Mouse (Mus musculus) yolk sac, embryonic 10.5 days (tissue): ENCODE results near the gene Slc44a3.

Experiments used
- DNase-seq: peaks from one replicate; pipeline ENCODE4 v3.0.0-alpha.2; 2017; ENCODE audit warnings: low spot score

The Slc44a3 gene

DNA sequence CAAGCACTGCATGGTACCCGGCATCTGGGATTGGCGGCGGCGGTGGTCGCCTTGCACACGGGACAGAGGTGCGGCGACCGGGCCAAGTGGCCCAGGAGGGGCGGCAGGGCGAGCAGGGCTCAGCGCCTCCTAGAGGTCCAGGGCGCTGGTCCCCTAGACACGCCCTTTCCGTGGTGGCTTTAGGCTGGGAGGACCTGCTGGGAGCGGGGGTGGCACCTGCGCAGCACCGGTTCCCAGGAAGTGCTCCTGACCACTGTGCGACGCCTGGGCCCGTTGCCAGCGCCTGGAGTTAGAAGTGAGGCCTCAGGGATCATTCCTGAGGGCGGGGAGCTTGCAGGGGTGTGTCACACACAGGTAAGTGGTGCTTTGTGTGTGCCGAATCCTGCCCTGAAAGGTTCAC, at the start of gene Slc44a3:
TSS of gene Slc44a3 (minus strand) at position 229 of the 400 bp plus-strand sequence.
- DNase-seq: peak; percentile 47

DNA sequence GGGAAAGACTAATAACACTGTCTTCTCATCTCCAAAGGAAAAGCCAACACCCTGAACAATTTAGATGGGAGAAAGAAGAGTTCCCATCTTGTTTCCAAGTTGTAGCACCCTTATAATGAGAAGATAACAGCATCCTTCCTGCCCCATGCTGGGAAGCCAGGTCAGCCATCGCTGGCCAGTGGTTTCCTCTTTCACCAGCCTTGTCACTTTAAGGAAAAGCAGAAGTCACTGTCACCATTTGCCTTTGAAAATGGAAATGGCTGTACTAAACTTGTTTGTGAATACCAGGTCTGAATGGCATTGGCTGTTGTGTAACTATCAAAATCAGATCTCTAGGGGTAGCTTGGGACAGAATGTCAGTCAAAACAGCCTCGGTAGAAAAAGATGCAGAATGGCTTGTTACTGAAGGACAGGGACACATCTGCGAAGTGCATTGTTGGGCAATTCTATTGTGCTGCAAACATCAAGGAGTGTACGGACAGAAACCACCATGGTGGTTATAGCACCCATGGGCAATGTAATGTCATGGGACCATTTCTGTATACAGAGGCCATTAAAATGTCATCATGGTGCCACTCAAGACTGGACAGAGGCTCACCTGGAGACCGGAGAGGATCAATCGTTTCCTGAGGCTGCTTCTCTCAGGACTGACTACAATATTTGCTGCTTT, 47.8 kb upstream of the Slc44a3 start:
- DNase-seq: no peak

DNA sequence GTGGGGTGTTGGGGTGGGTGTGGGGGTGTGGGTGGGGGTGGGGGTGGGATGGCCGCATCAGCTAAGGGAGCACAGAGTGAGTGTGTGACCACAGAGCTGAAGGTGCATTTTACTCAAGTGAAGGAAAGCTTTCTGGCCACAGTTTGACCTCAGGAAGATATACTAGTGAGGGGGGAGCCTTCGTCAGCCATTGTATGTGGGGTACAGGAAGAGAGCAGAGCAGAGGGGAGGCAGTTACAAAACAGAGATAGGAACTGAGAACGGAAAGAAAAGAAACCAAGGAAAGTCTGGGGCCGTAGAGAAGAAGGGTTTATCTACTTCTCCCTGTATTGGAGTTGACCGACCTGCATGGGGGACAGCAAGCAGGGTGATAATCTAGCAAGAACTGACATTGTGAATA, 47.2 kb upstream of the Slc44a3 start:
- no peak for DNase-seq

DNA sequence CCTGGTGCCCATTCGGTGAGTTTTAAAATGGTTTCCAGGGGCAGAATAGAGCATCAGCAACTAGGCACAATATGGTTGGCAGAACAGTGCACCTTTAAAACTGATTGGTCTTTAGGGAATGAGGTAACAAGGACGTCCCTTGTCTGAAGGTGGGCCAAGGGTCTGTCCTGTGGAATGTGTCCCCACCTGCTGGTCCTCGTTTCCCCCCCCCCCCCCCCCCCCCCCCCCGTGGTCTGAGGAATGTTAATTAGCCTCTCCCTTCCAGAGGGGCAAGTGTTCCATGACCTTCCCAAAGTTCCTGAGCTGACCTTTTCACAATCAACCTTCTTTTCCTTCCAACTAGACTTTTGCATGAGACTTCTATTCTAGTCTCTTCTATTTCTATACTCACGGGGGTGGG, 46.5 kb upstream of the Slc44a3 start:
- no peak for DNase-seq

DNA sequence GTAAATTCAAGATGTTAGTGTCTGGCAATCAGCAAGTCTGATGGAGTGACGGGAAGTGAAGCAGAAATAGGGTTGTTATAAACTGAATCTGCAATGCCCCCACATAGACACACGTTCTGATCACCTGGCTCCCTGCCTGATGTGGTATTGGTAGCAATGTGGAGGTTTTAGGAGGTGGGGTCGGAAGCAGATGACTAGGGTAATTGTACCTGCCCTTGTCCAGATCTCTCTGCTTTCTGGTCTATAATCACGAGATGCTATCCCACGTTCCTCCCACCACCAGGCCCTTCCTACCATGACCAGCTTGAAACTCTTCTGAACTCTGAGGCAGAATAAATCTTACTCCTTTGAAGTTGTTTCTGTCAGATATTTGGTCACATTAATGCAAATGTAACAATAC, 45.4 kb upstream of the Slc44a3 start:
- DNase-seq: no peak

DNA sequence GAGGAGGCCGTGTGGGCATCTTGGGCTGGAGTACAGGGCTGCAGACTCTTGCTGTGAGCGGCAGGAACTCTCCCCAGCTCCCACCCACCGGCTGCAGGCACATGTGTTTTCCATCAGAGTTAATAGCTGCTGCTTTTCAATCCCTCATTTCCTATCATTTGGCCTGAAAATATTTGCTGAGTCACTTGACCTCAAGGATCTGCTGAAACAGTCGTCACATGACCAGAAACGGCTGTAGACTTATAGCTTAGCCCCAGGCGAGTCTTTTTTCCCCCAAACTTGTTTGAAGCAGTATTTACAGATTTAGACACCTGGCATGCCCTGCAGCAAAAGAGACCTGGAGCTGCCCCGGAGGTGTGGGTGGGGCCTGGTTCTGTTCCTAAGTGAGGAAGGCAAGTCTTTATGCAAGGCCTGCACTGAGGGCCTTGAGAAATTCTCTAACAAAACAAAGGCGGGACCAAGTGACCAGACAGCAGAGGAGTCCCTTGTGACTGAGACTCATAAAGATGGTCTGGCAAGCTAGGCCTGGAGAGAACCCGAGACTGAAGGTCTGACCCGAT, 44.9 kb upstream of the Slc44a3 start:
- DNase-seq: peak; percentile 72

DNA sequence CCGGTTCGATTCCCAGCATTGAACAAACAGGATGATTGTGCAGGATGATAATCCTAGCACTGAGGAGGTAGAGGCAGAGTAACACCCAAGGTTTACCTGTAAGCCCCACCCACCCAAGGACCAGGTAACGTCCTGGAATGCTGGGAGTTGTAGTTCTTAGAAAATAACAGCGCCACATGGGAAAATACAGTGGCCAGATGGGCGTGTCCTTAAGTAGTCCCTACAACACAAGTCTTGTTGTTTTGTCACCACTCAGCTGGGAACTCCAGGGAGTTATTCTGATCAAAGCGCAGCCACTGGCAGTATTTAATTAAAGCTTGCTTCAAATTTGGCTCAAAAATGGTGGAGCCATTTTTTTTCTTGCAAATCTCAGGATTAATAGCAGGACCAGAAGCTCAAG, 44.2 kb upstream of the Slc44a3 start:
- no peak for DNase-seq

DNA sequence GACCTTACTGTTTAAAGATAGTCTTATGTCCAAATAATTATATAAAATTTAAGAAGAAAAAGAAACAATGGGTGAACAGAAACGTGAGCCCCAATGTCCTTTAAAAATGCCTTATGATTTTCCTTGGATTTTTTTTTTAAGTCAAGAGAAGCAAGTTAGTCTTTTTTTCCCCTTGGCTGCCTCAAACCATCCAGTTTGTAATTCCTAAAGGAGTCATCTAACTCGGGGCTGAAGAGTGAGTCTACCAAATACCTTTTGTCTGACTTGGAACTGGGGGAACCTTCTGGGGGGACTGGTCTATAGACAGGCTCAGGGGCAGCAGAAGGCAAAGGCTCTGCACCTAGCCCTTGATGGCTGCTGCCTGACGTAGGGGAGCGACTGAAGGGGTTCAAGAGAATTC, 42.2 kb upstream of the Slc44a3 start:
- DNase-seq: no peak

DNA sequence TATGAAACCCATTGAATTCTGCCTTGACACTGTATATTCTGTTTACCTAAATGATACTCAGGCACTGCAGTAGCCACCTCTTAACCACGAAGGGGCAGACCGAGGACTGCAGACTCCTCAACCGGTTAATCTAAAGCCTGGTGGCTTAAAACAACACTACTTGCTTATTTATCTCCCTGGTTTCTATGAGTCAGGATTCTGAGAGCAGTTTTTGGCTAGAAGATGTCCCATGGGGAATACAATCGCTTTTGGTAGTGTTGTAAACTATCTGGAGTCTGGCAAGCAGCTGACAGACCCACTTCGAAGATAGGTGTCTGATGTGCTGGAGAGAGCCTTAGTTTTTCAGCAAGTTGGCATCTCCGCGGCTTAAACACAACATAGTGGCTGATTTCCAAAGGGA, 41.7 kb upstream of the Slc44a3 start:
- DNase-seq: no peak

DNA sequence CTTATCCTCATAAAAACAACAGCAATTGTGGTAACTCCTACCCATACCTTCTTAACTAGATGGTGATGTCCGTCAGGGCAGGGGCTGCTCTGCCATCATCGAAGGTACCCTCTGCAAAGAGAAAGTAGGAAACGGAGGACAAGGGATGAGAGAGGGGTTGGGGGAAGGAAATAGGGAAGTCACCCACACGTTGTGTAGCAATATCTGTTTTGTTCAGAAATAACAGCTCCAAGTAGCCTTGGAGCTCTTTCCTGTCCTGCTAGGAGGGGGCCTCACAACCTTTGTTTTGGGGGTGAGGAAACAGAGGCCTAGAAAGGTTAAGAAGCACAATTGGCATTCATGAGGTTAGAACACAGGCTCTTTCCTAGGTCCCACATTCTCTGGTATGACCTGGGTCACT, 39.3 kb upstream of the Slc44a3 start:
- DNase-seq: no peak

DNA sequence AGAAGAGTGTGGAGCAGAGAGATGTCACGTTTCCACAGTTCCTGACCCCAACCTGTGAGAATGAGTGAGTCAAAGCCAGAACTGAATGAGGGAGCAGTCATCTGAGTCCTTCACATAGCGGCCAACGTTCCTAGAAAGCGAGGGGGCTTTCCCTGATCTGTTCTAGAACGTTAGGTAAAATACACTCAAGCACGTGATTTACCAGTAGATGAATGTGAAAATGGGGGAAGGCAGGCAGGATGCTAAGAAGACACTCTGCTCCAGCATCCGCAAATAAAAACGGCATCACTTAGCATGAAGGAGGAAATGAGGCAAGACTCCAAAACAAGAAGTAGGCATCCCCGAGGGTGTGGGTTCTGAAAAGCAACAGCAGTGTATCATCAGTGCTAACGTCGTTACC, 38.4 kb upstream of the Slc44a3 start:
- no peak for DNase-seq

DNA sequence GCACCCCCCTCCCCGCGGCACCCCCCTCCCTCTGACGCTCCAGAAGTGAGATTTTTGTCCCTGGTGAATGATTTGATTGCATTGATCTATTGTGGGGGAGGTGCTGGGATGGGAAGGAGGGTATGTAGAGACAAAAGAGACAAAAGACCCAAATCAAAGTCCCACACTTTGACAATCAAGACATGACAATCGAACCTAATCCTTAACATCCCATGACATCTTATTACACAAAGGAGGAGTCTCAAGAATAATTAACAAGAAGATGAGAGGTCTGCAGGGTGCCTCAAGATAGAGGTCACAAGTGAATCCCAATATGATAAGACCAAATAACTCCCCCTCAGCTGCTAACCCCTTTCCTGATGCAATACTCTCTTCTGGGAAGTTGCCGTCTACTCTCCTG, 37.6 kb upstream of the Slc44a3 start:
- no peak for DNase-seq

DNA sequence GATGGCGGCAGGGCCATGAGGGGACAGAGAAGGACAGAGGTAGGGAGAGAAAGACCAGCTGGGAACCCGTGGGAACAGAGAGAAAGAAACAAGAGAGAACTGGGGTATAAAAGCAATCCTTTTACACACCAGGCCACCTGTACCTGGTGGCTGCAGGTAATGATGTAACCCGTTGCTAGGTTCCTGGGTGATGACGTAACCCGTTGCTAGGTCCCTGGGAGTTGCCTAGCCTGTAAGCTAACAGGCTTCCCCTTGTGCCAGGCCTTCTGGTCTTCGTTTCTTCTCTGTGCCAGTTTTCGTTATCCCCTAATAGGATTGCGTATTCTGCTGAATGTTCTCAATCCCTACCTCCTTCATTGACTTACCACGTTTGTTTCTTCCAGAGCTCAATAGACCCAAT, 36.8 kb upstream of the Slc44a3 start:
- DNase-seq: no peak

DNA sequence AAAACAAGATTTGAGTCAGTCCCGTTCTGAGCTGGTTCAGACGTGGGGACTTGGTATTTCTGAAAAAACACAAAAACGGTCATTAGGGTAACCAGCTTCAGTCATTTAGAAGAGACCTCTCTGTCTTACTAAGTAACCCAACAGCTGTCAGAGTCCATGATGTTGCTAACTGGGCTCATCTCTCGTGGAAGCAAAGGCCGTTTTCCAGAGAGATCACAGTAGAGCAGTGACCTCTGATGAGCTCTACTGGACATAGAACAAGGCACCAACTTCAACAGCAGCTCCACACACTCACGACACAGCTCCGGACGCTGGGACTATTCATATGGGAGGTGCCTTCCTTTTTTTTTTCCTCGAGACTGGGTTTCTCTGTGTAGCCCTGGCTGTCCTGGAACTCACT, 35.7 kb upstream of the Slc44a3 start:
- no peak for DNase-seq

DNA sequence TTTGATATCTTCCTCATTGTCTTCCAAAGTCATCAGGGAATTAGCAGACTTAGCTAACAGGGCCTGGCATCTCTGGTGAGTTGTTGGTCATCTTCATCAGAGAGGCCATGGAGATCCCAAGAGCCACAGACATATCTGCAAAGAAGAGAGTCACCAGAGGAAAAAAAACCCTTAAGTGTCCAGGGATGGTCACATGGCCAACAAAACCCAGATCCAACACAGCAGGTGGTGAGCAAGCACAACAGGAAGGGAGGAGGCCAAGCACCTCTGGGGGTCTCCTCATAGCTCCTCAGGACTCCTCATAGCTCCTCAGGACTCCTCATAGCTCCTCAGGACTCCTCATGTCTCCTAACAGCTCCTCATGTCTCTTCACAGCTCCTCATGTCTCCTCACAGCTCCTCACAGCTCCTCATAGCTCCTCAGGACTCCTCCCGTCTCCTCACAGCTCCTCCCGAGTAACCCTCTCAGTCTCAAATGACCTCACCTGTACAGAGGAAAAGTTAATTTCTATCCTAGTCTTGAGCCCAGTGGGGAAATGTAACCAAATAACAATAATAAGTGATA, 35.2 kb upstream of the Slc44a3 start:
- no peak for DNase-seq

DNA sequence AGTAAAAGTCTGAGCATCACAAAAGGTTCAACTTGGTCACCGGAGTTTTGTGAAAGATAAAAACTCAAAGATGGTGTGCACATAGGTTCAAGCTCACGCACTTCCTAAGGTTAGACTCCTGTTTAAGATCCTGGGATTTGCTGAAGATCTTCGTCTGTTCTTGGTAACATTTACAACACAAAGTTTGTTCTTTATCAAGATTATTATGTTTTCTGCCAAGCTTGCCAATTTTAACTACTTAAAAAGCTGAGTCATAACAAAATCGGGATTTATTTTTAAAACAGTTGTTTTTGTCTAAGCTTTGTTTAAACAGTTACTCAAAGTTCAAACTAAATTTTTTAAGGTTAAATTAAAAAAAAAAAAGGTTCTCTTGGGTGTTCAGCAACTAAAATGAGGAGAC, 34.7 kb upstream of the Slc44a3 start:
- no peak for DNase-seq

DNA sequence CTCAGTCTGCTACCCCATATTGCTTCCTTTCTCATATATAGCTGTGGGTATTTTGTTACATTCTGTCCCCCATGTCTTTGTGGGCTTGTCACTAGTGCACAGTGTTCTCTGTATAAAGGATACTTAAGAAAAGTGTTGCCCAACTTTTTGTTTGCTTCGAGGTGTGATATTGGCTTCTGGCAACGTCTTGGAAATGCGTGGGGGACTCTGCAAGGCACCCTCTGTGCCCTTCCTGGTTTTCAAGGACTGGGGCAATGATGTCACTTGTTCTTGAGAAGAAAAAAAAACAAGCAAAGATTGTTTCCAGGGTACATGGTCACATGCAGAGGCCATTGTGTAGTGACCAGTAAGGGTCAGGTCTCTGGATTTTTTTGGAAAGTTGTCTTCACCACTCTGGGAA, 29.6 kb upstream of the Slc44a3 start:
- DNase-seq: no peak

DNA sequence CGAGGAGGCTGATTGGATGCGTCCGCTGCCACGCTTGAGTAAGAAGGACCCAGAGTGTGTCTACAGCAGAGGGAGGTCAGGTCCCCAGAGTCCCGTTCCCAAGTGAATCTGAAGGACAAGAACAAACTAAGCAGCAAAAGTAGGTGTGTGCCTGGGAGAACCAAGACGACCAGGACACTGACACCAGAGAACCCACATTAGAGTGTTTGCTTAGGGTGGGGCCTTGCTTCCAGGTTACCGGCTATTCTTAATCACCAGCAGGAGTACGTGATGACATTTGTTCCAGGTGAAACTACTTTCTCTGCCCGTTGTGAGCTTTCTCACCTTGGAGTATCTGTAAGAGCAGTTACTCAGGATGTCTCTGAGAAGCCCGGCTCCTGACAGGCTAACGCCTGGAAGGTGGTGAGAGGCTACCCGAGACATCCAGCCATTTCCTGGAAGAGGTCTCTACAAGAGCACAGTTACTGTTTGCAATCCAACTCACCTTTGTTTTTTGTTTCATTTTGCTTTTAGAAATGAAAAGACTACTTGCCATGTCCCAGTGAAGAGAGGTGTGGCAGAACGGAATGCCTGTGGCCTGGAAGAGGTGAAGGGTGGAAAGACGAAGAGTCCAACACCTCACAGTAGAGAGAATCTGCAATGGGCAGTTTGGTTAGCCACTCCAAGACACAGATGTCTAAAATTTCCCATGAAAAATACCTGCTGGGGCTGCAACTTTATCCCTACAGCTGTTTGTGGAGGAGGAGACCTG, 28.1 kb upstream of the Slc44a3 start:
- DNase-seq: no peak

DNA sequence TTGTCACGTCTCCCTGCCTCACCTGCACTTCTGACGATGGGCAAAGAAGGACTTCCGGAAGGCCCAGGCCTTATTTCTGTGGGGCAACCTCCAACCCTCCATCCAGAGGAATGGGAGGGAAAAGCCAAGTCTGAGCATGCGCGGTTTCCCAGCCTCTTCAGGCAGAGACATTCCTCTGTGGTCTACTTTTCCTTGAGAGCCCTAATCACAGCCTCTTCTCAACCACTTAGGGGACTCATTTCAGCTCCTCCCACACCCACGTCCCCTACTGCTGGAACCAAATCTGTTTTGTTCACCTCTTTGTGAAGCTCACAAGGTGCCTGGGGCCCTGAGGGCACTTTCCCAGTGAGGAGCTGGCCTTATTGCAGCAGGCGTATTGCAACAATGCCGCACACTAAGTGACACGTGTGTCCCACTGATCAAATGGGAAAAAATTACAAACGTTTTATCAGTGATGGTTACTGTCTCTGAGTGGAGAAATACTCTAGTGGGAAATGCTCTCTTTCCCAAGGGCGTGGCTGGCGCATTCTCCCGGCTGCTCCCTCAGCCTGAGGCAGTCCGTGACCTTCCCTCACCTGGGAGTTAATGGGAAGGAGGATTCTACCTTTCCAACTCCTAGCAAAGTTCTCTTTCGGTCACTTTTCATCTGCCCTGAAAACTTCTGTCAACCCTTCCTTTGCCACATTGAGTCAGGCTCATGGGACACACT, 27.4 kb upstream of the Slc44a3 start:
- DNase-seq: no peak

DNA sequence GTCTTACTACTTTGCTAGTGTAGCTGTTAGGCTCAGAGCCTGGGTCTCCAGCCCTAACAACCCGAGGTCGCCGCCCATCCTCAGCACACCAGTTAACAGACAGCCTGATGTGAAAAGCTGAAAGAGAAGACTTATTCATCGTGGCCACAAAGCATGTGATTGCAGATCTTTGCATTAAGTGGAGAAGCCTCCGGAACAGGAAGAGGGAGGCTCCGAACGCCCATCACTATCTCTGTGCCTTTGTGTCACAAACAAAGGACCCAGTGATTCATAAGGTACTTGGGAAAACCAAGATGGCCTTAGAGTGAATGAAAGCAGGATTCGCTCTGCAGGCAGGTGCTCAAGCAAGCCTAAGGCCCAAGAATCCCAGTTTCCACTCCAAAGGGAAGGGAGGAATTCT, 26.7 kb upstream of the Slc44a3 start:
- DNase-seq: no peak

DNA sequence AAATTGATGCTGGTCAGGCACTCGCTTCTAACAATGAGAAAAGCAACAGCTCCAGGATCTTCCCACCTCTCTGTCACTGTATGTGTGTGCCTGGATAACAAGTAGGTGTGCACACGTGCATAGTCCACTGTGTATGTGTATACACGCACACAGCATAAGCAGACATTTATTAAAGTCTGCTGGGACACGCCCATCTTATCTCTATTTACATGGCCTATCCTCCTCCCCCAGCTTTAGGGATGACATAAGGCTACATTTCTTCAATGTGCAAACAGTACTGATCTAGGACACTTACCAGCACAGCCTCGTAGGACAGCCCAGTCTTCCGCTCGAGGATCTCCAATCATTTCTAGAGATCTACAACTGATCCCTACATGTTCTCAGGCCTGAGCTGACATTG, 24.1 kb upstream of the Slc44a3 start:
- DNase-seq: no peak

DNA sequence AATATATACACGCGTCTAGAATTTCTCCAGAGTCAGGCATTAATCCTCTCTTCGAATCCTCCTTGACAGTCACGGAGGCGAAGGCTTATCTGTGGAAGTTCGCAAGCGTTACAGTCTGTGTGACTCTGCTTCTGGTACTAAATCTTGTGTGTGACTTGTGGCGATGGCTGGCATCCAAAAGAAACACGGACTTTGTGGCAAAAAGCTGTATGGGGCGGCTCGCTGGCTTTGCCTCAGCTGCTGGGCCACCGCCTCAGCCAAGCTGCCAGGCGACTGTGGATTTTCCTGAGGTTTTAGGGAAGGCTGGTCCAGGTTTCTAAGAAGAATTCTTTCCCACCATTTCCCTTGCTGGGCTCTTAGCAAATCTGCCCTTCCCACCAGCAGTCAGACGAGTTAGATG, 21.1 kb upstream of the Slc44a3 start:
- DNase-seq: no peak

DNA sequence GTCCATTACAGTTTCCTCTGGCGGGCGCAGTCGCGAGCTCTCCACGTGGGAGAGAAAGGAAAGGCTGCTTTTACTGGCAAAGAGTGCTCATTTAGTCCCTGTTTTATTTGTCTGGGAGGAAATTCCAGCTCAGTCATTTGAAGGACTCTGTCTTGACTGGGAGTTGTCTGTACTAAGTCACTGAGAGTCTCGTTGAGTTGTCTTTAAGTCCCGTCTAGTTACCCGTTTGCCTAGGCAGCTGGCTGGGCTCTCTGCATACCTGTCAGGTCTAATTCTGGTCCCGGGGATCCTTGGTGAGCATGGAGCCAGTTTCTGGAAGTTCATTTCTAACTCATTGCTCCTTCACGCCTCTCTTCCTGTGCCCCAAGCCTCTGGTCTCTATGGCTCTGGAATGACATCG, 20.5 kb upstream of the Slc44a3 start:
- DNase-seq: no peak
